Mouse (Mus musculus): ENCODE data around the gene Bcl7a. TPM values are rescaled to one million over a fixed set of nuclear protein-coding genes. Genes with fewer than 3 reads are reported as not detected.

The Bcl7a gene
- 28.9 and 29.4 TPM in 2 replicates for polyA plus RNA-seq (2012; rRNA removed)

DNA sequence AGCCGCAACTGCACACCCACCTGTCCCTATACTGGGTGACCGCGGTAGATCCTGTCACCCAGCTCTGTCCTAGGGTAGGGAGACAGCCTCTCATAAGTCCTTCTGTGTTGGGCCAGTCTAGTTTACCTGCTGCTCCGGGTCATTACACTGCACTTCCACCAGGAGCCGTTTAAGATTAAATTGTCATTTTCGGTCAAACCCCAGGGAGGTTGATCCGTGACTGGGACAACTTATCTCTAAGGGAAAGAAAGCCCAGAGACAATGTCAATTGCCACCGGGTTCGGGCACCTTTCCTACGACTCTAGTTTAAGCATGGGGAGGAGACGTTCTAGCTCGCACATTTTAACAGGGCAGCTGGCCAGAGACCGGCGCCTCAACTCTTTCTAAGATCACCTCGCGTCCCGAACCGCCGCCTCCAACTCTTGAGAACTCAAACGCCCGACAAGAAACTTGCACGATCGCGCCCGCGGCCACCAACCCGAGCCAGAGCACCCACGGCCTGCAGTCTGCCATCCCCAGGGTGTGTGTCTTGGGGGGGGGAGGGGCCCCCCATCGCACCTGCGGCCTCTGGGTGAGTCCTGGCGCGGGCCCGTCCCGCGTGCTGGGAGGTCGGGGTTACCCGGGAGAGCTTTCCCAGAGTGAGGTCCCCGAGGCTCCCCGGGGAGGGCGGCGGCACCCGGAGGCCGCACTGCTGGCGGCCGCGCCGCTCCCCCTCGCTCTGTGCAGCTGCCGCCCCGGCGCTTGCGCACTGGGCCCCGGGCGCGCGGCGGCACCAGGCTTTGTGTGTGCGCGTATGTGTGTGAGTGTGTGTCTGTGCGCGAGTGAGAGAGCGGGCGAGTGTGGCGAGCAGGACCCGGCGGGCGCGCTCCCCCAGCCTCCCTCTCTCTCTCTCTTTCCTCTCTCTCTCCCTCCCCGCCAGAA is at the start of gene Bcl7a:
Bcl7a (plus strand) TSS at position 128 of the 921 bp plus-strand sequence.
- DNase-seq = peak; percentile 90 to 95
- H3K4me1 ChIP-seq (ENCODE audit: control insufficient read depth, insufficient read depth, low read length) = peaks cover 8% of the 10 kb centered on the region
- peak within 1 kb of the TSS; percentile 68 for H3K27ac ChIP-seq (ENCODE audit: insufficient read depth, low read length)
- TF ChIP-seq CTCF (IDR thresholded peaks at IDR 0.05; ENCODE audit: borderline replicate concordance, insufficient read depth, low read depth, low read length) (peak; percentile 23), POLR2A (IDR thresholded peaks at IDR 0.05; ENCODE audit: borderline replicate concordance, insufficient read depth, low read length) (peak; percentile 63; the same call in 1 of the 2 replicates)
- peak within 1 kb of the TSS; percentile 62 for H3K4me3 ChIP-seq (replicated peaks; ENCODE audit: insufficient read depth, low read depth, low read length)
- 1% methylated on average over 69 of the region's 69 CpGs for WGBS
- no peaks in the 10 kb centered on the region for H3K27me3 ChIP-seq (ENCODE audit: control insufficient read depth, insufficient read depth, low read length)

DNA sequence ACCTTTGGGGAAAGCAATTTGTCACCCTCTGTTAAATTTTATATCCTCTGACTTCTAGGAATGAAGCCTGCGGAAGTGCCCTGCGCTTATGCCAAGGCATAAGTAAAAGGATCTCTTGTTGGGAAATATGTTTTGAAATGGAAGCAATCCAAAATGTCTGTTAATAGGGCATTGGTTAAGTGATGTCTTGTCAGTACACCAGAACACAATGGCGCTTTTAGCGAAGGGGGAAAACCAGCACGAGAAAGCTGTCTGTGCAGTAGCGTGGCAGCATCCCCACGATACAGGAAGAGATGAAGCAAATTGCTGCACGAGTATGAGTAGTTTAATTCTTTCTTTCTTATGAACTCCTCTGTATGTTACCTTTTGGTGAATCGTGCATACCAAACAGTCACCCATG is 49.0 kb upstream of the Bcl7a start:
- Histone ChIP-seq H3K4me3 (replicated peaks; ENCODE audit: insufficient read depth, low read depth, low read length) (no peak overlapping the region), H3K4me1 (ENCODE audit: control insufficient read depth, insufficient read depth, low read length) (no peaks in the 10 kb centered on the region), H3K27ac (ENCODE audit: insufficient read depth, low read length) (no peak overlapping the region), H3K27me3 (ENCODE audit: control insufficient read depth, insufficient read depth, low read length) (no peaks in the 10 kb centered on the region)
- DNase-seq = no peak
- WGBS = 57% methylated on average over 9 of the region's 9 CpGs
- no peak for TF ChIP-seq CTCF (IDR thresholded peaks at IDR 0.05; ENCODE audit: borderline replicate concordance, insufficient read depth, low read depth, low read length)
- no peak for TF ChIP-seq POLR2A (IDR thresholded peaks at IDR 0.05; ENCODE audit: borderline replicate concordance, insufficient read depth, low read length)

DNA sequence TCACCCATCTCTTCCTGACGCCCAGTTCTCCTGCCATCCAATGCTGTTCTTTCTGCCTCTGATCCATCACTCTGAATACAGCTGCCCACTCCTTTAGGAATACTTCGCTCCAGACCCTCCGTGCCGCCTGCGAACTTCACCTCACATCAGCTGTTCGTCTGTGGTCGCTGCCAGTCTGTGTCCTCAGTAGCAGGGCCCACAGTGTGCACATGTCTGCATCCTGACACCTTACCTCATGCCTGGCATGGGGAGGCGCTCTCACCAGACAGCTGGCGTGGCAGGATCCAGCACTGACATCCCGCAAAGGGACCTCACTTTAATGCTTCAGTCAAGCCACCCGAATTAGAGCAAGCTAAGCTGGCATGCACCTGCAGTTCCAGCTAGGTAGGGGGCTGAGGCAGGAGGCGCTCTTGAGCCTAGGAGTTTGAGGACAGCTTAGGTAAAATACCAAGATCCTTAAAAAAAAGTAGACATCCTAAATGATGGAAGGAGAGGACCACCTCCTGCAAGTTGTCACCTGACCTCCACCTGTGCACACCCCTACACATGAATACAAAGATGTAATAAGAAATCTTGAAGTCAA is 47.3 kb upstream of the Bcl7a start:
- 66% methylated on average over 12 of the region's 12 CpGs for whole genome bisulfite sequencing

DNA sequence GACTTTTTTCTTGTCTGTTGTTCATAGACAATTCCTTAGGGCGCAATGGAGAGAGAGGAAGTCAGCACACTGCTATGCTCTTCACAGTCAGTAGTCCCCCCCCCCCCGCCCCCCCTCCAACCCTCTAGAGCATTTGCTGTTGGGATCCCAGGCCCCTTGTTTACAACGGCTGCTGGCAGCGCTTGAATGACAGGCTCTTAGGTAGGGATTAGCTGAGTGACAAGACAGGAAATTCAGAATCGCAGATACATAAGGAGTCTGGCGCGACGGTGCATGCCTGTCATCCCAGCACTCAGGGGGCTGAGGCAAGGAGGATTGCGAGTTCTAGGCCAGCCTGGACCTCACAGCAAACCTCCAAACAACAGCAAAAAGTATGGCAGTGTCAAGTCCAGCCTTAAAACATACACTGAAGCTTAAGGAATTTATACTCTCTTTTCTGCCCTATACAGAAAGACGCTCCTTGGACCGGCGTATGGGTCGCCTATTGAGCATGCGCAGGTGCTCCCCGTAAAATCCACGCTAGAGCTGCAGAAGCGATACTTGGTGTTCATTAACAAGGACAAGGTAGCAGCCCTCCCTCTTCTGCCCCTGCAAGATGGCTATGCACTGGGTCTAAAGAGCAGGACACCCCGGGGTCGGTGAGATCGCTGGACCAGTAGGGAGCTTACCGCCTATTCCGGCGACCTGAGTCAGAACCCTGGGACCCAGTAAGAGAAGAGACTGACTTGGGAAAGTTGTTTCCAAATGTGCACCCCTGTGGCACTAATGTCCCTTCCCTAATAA is 46.5 kb upstream of the Bcl7a start:
- H3K4me1 ChIP-seq (ENCODE audit: control insufficient read depth, insufficient read depth, low read length) = peaks cover 9% of the 10 kb centered on the region
- no peak overlapping the region for H3K27ac ChIP-seq (ENCODE audit: insufficient read depth, low read length)
- H3K27me3 ChIP-seq (ENCODE audit: control insufficient read depth, insufficient read depth, low read length) = no peaks in the 10 kb centered on the region
- 81% methylated on average over 23 of the region's 23 CpGs for WGBS
- DNase-seq = no peak
- no peak overlapping the region for H3K4me3 ChIP-seq (replicated peaks; ENCODE audit: insufficient read depth, low read depth, low read length)
- TF ChIP-seq POLR2A (IDR thresholded peaks at IDR 0.05; ENCODE audit: borderline replicate concordance, insufficient read depth, low read length) = no peak
- no peak for TF ChIP-seq CTCF (IDR thresholded peaks at IDR 0.05; ENCODE audit: borderline replicate concordance, insufficient read depth, low read depth, low read length)

More for the DNA sequence above, 47.3 kb upstream of the Bcl7a start:
- DNase-seq = no peak
- TF ChIP-seq CTCF (IDR thresholded peaks at IDR 0.05; ENCODE audit: borderline replicate concordance, insufficient read depth, low read depth, low read length) (no peak), POLR2A (IDR thresholded peaks at IDR 0.05; ENCODE audit: borderline replicate concordance, insufficient read depth, low read length) (no peak)
- H3K4me3 ChIP-seq (replicated peaks; ENCODE audit: insufficient read depth, low read depth, low read length) = no peak overlapping the region
- H3K4me1 ChIP-seq (ENCODE audit: control insufficient read depth, insufficient read depth, low read length) = peaks cover 4% of the 10 kb centered on the region; the same call in 1 of the 2 replicates
- no peak overlapping the region for H3K27ac ChIP-seq (ENCODE audit: insufficient read depth, low read length)
- no peaks in the 10 kb centered on the region for H3K27me3 ChIP-seq (ENCODE audit: control insufficient read depth, insufficient read depth, low read length)

DNA sequence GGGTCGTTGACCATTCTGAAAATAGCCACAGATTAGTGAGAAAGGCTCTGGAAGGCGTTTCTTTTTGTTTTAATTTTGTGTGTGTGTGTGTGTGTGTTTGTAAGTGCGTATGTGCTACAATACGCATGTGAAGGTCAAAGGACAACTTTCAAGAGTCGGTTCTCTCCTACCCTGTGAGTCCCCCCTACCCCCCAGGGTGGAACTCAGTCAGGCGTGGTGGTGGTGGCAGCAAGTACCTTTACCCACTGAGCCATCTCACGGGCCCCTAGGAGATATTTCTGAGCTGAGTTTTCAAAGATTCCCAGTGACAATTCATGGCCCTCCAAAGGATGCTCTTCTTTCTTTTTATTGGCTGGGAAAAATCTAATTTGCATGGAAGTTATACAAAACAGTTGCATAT is 45.8 kb upstream of the Bcl7a start:
- DNase-seq = no peak
- TF ChIP-seq CTCF (IDR thresholded peaks at IDR 0.05; ENCODE audit: borderline replicate concordance, insufficient read depth, low read depth, low read length) = no peak
- TF ChIP-seq POLR2A (IDR thresholded peaks at IDR 0.05; ENCODE audit: borderline replicate concordance, insufficient read depth, low read length) = no peak
- WGBS = 82% methylated on average over 7 of the region's 7 CpGs

DNA sequence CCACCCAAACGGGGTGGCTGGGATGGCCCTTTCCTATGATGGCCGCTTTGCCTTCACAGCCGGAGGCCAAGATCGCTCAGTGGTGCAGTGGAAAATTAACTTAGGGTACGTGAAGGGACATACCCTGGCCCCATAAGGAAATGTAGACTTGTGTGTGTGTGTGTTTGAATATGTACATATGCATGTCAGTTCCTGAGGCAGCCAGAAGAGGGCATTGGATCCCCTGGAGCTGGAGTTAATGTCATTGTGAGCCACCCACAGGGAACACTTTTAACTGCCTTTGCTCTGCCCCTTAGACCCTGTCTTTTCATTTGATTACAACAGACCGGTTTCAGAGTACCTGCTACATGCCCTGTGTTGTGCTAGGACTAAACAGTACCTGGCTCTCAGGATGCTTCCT is 45.1 kb upstream of the Bcl7a start:
- DNase-seq = no peak
- TF ChIP-seq CTCF (IDR thresholded peaks at IDR 0.05; ENCODE audit: borderline replicate concordance, insufficient read depth, low read depth, low read length) (no peak), POLR2A (IDR thresholded peaks at IDR 0.05; ENCODE audit: borderline replicate concordance, insufficient read depth, low read length) (no peak)
- Histone ChIP-seq H3K27me3 (ENCODE audit: control insufficient read depth, insufficient read depth, low read length) (no peaks in the 10 kb centered on the region), H3K4me3 (replicated peaks; ENCODE audit: insufficient read depth, low read depth, low read length) (no peak overlapping the region), H3K27ac (ENCODE audit: insufficient read depth, low read length) (no peak overlapping the region), H3K4me1 (ENCODE audit: control insufficient read depth, insufficient read depth, low read length) (peaks cover 11% of the 10 kb centered on the region)
- 96% methylated on average over 6 of the region's 6 CpGs for whole genome bisulfite sequencing

More for the DNA sequence above, 45.8 kb upstream of the Bcl7a start:
- Histone ChIP-seq H3K4me1 (ENCODE audit: control insufficient read depth, insufficient read depth, low read length) (peaks cover 11% of the 10 kb centered on the region), H3K27ac (ENCODE audit: insufficient read depth, low read length) (no peak overlapping the region), H3K27me3 (ENCODE audit: control insufficient read depth, insufficient read depth, low read length) (no peaks in the 10 kb centered on the region), H3K4me3 (replicated peaks; ENCODE audit: insufficient read depth, low read depth, low read length) (no peak overlapping the region)

DNA sequence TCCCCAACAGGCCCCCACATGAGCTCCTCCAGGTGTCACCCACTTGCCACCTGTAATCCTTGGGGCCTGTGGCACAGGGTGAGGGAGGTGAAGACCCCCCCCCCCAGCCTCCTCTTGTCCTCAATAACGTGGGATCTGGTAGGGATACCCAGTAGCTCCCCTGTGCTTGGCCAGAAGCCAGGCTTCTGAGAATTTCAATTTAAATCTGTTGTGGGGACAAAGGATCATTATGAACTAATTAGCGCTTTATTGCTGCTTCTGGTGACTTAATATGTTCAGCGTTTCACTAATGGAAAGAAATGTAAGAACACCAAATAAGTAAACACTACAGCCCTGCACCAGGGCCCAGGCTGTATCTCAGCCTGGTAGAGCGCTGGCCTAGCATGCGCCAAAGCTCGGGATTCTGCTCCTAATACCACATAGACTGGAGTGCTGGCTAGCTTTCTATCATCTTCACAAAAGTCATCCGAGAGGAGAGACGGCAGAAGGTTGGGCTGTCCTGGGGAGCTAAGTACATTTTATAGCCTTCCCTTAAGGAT is 43.1 kb upstream of the Bcl7a start:
- no peak overlapping the region for H3K27ac ChIP-seq (ENCODE audit: insufficient read depth, low read length)
- peaks cover 11% of the 10 kb centered on the region for H3K4me1 ChIP-seq (ENCODE audit: control insufficient read depth, insufficient read depth, low read length)
- no peaks in the 10 kb centered on the region for H3K27me3 ChIP-seq (ENCODE audit: control insufficient read depth, insufficient read depth, low read length)
- no peak for DNase-seq
- no peak overlapping the region for H3K4me3 ChIP-seq (replicated peaks; ENCODE audit: insufficient read depth, low read depth, low read length)
- WGBS = 70% methylated on average over 8 of the region's 8 CpGs
- no peak for TF ChIP-seq CTCF (IDR thresholded peaks at IDR 0.05; ENCODE audit: borderline replicate concordance, insufficient read depth, low read depth, low read length)
- TF ChIP-seq POLR2A (IDR thresholded peaks at IDR 0.05; ENCODE audit: borderline replicate concordance, insufficient read depth, low read length) = no peak

Measured in cerebellum, adult 2 months (tissue).